Mouse (Mus musculus) heart, adult 9 months (tissue): ENCODE results near the gene Serpinf2.
"Not testable (repeated sequence)": the region's sequence is repeated elsewhere in the genome, so short reads cannot be mapped to it uniquely, and the experiment has no call there.

Experiments used
- DNase-seq, 2 experiments: peaks; one replicate each; pipeline ENCODE4 v3.0.0; 2022; ENCODE audit warnings: low spot score in 2 of 2

Gene Serpinf2

DNA sequence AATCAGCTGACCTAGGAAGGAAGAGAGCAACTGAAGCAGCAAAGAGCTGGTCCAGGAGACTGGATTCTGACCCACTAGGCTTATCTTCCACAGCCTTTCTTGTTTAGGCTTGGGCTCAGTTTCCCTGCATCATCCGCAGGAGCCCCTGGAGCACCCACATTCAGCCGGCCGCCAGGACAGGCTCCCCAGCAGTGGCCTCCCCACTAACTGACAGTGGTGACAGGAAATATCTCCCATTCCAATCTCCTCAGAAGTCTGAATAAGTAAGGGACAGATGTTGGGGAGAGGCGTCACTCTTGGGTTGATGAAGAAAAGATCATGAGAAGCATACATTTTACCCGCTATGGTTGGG is 20.3 kb upstream of the Serpinf2 start:
- no peak for DNase-seq

DNA sequence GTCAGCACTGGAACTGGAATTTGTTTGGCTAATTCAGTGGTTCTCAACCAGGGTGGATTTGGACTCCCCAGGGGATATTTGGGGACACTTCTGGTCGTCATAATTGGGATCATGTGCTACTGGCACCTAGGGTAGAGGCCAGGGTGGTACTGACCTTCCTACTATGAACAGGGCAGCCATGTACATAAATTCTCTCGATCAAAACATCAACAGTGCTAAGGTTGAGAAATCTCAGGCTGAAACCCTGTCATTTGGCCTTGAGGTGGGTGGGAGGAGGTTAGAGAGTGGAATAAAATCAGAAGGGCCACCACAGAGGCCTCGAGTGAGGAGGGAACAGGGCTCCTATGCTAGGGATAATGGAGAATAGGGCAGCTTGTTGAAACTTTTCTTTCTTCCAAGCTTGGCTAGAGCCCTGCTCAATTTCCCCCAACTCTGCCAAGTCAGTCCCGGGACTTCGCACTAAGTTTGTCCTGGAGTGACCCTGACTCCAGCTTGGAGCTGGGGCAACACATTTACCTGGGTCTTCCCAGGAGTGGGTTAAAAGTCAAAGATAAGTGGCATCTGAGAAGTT is 19.8 kb upstream of the Serpinf2 start:
- DNase-seq: peak; percentile 63 to 74

DNA sequence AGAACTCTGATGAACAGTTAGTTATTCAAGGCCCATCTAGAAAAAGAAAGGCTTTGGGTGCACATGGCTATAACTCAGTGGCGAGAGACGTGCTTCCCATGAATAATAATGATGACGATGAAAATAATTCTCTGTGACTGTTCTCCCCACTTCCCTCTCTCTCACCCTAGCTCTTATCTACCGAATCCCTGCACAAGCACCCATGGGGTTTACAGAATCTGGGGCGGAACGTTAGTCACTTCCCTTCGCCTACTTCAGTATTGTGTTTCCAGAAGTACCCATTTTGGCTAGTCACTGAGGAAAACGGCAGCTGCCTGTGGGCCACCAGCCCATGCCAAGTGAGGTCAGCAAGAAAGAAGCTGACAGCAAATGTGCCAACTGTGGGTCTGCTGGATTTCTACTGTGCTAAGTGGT is 19.2 kb upstream of the Serpinf2 start:
- peak; percentile 69 to 76 for DNase-seq

DNA sequence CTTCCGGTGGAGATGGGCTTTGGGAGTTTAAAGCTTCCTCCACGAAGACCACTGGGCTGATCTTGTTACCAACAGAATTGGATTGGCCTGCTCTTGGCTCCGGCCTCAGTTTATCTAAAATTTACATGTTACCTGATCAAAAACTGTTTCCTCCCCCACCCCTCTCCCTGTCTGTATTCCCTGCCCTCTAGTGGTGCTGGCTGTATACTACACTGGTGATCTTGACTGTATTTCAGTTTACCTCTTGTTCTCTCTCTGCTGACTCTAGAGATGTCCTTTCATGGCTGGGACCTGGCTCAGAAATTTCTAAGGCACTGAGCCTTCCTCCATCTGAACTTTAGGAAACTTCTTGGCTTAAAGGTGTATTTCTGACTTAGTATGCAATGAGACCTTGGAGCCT is 18.8 kb upstream of the Serpinf2 start:
- DNase-seq: peak in 1 of 2 experiments; percentile 48

DNA sequence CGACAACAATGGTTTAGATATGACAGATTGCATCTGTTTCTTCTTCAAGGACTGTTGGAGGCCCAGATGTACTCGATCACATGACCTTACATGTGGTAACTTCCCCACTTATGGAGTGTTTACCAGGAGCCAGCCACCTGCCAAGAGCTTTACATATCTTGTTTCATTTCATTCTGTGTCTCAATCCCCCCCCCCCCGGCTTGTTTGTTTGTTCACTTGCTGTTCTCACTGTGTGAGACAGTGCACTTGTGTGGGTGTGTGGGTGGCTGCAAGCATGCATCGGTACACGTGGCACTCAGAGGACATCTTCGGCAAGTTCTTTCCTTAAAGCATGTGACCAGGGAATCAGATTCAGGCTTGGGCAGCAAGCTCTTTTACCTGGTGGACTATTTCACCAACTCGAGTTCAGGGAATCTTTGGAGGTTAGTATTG is 17.1 kb upstream of the Serpinf2 start:
- no peak for DNase-seq

DNA sequence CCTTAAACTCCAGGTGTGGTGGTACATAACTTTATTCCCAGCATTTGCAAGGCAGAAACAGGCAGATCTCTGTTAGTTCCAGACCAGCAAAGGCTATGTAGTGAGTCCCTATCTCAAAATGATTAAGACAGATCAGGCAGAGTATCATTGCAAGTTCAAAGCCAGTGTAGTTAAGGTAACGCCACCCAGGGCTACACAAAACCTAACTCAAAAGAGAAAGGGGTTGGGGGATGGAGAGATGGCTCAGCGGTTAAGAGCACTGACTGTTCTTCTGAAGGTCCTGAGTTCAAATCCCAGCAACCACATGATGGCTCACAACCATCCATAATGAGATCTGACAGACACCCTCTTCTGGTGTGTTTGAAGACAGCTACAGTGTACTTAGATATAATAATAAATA is 16.6 kb upstream of the Serpinf2 start:
- not testable (repeated sequence) for DNase-seq

DNA sequence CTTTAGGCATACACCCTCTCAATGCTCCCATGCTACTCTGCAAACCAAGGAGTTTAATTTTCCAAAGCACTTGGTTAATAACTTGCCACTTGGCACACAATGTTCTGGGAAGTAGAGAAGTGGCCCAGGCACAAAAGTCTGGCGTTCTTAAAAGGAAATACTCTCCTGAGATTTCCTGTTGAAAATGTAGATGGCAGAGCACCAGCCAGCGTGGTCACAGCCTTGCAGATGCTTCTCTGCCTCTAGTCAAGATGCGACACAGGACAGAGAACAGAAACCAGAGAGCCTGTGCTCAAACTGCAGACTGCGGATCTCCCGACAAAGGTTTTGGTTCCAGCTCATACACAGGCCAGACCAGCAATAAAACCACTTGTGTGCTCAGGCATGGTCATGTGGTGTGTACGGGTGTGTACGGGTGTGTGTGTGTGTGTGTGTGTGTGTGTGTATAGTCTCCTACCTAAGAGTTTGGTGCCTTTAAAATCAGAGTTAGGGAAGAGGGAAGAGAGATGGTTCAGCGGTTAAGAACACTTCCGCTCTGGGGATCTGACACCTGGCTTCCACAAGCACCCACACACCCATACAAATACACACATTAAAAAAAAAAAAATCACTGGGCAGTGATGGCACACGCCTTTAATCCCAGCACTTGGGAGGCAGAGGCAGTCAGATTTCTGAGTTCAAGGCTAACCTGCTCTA is 15.8 kb upstream of the Serpinf2 start:
- DNase-seq: peak in 1 of 2 experiments; percentile 22

DNA sequence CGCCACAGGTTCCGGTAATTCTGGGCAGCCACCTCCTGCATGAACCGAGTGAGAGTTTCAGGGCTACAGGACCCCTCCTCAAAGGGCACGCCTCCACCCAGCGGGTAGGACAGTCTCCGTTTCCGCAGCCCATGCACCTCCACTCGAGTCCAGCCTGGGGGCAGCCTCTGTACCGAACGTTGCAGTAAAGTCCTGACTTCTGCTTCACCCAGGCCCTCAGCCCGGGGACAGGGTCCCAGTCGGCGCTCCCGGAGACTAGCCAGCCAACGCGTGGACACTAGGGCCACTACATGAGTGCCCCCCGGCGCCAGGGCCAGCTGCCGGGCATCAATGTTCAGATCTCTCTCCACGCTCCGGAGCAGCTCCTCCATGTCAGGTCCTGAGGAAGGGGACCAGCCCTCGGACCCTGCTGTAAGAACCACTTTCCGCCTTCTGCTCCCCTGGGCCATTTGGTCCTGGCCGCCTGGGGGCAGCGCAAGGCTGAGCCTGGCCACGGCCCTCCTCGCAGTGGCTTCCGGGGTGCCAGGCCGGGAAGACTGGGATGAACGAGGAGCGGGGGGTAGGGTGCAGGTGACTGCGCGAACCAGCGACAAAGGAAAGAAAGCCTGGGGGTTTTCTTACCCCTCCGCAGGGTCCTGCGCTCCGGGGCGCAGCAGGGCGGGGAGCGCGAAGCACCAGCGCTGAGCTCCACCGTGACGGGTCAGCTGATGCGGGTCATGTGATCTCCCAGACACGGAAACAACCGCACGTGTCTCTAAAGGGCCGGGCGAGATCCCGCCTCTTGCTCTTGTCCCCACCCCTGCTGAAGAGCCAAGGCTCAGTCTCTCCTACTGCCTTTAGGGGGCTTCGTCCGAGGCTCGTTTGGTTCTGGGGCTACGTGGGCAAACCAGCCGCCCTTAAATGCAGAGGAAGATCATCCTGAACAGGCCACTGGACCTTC is 14.9 kb upstream of the Serpinf2 start, which contains the start of gene Wdr81:
Wdr81 (minus strand) TSS at position 727 of the 940 bp plus-strand sequence.
- peak; percentile 91 to 93 for DNase-seq

DNA sequence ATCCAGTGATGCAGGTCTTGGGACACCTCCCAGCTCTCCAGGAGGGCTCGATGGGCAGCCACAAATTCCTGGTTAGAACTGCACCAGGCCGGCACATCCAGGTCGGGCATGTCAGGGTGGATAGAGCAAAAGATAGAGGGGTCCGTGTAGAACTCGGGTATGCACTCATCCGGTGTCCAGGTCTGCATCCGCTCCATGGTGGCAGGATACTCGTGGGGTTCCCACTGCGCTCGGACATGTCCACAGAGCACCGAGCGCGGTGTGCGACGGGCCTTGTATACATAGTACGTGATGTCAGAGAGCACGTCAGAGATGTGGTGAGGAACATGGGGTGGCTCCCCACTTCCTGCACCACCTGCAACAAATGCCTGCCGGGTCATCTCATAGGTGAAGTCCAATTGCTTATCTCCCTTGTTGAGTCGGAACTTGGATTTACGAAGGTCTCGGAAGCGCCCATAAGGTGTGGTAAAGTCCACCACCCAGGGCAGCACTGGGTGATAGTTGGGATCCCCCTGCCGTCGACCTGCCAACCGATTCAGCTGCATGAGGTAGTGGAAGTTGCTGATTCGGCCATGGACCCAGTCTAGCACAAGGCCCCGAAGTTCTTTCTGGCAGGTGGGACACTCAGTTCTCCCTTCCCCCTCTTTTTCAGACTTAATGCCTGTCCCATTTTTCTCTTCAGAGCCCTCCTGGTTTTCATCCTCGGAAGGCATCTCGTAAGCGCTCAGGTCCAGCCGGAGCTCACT is 13.6 kb upstream of the Serpinf2 start:
- no peak for DNase-seq

DNA sequence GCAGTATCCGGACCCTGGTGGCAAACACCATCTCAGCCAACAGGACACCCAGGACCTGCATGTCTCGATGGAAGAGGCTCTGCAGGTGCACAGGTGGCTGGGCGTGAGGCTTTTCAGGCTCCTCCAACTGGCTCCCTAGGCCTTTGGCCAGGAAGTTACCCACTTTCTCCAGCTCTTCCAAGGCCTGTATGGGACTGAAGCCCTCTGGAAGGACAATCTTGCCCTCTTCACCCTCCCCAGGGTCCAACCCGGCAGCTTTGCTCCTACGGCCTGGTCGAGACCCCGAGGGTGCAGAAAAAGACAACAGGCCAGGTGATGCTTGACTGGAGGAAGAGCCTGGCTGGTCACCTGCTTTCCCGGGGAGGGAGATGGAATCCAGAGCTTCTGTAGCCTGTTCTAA is 12.7 kb upstream of the Serpinf2 start:
- DNase-seq: no peak

DNA sequence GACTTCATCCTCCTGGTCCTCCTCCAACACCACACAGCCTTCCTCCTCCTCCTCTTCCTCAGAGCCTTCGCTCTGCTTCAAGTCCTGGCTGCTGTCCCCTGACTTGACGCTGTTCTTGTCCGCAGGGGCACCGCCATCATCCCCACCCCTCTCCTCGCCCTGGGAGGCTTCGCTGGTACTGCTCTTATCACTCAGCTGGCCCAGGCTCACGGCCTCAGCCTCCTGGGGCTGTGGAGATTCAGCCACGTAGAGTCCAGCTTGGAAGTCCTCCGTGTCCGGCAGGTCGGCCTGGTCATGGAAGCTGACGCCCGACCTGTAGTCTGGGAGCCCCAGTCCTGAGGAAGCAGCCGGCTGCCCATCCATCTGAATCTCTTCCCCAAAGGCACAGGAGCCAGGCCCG is 11.5 kb upstream of the Serpinf2 start:
- no peak for DNase-seq

DNA sequence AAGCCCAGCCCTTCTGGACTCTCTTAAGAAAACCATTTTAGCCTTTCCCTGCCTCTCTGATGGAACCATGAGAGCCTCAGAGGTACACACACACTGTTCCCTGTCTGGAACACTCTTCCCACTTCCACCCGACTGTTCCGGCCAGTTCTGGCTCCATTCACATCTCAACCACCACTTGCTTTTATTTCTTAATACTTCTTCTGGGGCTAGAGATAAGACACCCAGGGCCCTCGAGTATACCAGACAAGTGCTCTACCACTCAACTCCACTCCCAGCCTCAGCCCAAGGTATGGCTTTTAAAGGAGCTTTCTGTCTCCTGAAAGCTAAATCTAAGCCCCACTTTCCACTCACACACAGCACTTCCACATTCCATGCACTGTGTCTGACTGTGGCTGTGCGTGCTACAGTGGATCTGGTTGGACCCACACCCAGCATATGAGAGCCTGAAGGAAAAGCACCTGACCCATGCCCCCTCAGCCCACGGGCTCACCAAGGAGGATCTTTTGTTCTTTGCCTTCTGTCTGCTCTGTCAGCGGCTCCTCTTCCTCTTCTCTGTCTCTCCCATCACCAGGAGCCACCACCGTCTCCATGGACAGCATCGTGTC is 11.0 kb upstream of the Serpinf2 start:
- no peak for DNase-seq

DNA sequence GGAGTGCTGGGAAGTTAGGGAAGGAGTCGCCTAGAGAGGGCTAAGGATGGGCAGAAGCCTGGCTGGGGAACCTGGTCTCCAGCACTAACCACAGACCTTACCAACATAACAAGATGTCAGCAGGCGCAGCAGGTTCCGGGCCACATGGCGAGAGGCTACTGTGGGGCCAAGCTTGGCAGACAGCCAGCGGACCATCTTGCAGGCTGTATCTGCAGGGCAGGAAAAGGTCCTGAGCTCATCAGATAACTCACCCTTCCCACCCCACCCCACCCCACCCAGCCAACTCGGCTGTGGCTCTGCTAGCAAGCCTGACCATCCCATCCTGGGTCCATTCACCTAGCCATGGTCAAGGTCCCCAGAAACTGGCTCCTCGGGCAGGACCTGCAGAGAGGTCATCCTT is 10.3 kb upstream of the Serpinf2 start:
- DNase-seq: no peak

DNA sequence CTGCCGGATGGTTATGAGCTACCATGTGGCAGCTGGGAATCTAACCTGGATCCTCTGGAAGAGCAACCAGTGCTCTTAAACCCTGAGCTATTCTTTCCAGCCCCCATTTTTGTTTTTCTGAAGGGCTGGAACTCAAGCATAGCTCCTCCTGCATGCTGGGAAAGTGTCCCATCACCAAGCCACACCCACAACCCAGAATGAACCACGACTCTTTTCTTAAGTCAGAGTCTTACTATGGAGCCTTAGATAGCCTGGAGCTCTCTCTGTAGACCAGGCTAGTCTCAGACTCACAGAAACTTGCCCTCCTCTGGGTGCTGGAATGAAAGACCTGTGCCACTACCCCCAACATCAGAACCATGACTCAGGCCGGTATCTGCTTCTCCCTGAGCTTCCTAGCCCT is 9.2 kb upstream of the Serpinf2 start:
- no peak for DNase-seq

DNA sequence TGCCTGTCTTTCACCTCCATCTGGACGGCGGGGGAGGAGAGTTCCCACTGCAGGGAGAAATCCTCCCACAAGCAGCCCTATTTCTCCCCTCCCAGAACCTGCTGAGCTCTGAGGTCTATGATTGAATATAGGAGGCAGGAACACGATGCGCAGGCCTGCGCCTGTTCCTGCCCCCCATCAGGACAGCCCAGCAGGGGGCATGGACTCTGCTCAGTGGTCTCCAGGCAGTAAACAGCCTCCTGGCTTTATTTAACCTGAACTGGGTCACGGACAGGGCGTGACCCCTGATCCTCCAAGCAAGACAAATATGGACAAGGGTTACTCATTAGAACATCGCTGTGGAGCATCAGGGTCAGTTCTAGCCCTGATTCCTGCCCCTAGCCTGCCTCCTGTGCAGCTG is 4.3 kb upstream of the Serpinf2 start:
- no peak for DNase-seq

DNA sequence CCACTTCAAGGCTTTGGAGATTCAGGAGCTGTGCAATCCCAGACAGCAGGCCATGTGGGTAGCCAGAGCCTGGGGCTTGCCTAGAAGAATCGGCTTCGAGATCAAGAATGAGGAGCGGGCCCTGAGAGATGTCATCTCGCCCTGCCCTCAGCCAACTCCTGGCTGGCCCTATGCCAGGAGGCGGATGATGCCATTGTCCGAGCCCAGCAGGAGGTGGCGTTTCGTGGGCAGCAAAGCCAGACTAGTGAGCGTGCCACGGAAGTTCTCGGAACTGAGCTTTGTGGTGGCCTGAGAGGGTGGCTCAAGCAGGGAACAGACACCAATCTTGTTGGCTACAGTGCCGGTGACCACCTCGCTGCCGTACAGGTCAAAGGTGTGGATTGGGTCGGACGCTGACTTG is 2.2 kb upstream of the Serpinf2 start:
- DNase-seq: no peak

DNA sequence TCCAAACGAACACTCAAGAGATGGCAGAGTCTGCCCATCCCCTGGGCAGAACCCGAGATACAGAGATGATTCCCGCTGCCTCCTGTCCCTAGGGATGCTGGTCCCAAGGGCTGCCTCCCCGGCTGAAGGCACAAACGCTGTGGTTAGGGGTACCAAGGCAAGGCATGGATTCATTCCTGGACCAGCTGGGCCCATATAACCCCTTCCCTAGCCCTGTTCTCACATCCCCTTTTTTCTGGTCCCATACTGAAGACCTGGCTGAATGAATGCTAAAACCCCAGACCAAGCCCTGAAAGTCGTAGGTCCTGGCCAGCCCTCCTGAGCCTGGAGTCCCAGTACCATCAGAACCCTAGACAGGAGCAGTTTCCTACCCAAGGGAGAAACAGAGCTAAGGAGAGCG is 1.6 kb upstream of the Serpinf2 start:
- DNase-seq: no peak

DNA sequence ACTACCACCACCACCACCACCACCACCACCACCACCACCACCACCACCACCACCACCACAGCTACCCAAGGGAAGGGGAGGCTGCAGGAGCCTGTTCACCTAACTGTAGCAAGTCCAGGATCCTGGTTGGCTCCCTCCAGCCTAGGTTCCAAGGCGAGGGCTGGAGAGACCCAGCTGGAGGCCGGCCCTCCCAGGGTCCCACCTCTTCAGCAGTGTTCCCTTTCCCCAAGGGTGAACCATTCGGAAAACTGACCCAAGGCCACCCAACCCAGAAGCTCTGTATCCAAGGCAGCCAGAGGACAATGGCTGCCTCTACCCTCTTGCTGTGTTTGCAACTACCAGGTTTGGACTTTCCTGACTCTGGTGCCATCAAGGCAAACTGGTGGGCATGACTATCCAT is 560 bp upstream of the Serpinf2 start:
- no peak for DNase-seq

DNA sequence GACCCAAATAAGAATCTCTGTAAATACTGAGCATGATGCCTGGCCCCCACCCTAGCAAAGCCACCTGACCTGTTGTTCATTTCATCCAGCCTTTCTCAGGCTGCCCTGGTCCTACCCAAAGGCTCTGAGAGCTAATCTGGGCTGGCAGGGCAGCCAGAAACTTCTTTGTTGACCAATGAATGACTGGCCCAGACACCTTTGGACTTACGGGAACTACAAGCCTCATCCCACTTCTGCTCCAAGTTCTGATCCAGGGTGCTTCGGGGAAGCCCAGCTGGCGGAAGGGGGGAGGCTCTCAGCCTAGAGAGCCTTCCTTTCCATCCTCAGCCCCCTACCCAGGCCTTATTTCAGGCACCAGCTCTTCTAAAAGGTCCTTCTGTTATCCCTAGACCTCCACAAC is 587 bp downstream of the Serpinf2 start:
- no peak for DNase-seq

DNA sequence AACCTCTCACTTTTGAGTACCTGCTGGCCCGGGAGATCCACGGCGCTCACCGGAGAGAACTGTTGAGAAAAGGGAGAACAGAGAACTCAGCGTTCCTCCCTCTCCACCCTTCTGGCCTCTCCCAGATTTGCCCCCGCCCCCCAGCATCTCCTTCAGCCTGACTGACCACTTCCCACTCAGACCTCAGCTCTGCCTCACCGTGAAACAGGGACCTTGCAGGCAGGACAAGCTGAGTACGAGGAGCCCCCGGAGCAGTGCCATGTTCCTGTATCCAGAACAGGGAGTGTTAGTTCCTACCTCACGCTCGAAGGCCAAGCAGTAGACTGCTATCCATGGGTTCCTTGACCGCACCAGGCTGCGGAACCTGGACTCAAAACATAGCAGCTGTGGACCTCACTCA is 1.2 kb downstream of the Serpinf2 start:
- DNase-seq: no peak

DNA sequence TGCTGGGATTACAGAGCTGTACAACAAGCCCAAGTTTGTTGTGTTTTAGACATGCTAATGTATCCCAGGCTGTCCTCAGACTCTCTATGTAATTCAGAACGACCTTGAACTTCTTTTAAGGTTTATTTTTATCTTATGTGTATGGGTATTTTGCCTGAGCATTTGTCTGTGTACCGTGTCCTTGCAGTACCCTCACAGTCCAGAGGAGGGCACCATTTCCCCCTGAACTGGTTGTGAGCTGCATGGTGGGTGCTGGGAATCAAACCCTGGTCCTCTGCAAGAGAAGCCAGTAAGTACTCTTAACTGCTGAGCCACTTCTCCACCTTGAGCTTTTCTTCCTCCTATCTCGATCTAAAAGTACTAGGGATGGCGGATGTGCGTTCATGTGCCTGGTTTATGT is 5.3 kb downstream of the Serpinf2 start:
- no peak for DNase-seq

DNA sequence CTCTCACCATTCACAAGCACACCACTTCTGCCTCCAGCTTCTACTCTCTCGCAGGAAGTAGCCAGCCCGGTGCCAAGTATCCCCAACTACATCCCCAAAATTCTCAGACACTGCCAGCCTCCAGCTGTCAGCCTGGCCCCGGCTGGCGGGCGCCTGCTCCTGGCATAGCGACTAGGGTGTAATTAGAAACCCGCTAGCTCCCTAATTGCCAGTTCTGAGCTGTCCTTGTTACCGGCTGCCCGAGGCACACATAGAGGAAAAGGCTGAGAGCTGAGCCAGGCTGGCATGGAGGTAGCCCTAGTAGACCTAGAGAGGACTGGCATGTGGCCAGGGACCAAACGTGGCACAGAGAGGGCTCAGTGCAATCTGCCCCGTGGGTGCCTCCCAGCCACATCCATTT is 8.1 kb downstream of the Serpinf2 start:
- no peak for DNase-seq
